Mouse (Mus musculus): ENCODE results near the gene Pla2g6.

Gene Pla2g6

DNA sequence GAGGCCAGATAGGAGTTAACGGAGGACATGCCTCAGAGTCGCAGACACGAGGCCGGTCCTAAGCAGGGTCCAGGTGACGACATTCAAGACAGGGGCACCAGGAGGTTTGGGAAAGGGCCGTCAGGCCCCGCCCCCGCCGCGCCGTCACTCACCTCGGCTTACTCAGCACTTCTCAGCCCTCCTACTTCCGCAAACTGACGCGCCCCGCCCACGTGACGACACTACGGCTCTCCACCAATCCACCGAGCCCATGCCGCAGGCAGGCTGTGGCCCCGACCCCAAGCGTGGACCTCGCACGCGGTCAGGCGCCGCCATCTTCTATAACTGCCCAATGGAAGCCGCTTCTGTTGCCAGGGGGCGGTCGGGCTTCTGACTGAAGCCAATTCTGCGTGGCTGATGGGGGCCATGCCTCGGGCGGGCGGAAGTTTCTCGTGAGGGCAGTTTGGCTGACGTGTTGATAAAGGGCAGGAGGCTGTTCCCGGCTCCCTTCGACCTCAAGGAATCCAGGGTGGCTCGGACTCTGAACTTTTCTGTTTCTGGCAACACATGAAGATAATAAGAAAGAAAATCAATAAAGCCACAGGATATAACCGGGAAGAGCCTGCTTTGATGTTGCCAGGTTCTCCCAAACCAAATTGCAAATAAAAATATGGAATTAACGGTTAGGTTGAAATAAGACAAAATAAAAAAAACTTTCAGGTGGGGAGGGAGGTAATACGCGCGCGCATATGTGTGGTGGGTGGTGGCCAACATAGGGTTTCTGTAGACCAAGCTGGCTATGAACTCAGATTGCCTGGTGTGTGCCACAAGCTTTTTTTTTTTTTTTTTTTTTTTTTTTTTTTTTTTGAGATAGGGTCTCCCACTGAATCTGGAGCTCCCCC, at the start of gene Pla2g6:
Pla2g6 (minus strand) TSS at position 333 of the 881 bp plus-strand sequence.
- DNase-seq (ENCODE audit: low read depth, low spot score), result peak; percentile 99

- DNase-seq (ENCODE audit: low read depth, low spot score), result no peak
These were observed 49.5 kb upstream of the Pla2g6 start for GRCm38 (mm10) chr15:79377681-79378080.

DNA sequence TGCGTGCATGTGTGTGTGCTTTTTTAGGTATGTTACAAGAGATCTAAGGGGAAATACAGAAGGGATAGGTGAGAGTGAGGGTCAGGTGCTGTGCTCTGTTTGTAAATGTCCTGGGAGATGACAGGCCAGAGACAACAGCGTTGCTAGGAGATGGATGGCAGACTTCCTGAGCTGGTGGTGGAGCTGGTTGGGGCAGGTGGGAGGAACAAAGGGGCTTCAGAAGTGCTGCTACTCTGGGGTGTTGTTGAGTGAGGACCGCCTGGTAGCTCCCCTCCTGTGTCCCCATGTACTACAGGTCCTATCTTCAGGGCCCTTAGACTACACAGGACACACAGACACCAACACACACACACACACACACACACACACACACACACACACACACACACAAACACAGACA, 46.6 kb upstream of the Pla2g6 start:
- no peak for DNase-seq (ENCODE audit: low read depth, low spot score)

GRCm38 (mm10) chr15:79370281-79370843, 42.2 kb upstream of the Pla2g6 start:
- DNase-seq (ENCODE audit: low read depth, low spot score), result no peak

DNA sequence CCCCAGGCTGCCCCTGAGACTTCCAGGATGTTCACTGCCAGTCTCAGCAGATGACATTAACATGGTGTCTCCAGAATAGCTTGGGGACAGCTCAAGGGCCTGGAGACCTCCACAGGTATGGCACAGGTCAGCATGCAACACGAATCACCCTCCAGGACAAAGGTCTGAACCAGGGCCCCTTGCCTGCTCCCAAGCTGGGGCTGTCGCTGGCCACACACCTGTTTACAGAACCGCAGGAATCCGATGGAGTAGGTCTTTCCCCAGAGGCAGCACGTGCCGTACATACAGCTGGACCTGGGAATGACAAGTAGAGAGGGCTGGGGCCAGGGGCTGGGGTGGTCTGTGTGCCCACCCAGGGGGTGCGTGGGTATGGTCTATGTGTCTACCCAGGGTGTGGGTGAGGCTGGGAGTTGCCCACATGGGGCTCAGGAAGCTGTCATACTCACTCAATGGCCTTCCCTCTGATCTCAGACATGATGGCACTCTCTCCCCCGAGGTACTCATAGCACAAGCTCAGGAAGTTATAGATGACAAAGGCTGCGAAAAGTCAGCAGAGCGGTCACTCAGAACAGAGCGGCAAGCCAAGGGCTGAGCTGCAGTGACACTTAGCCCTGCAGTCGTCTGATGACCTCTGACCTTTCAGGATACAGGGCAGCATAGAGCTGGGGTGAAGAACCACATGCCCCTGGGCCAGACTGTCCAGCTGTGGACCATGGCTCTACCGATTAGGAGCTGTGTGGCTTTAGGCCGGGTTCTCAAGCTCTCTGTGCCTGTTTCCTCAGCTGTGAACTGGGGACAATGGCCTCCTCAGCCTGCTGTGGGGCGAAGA, 41.5 kb upstream of the Pla2g6 start:
- no peak for DNase-seq (ENCODE audit: low read depth, low spot score)

DNA sequence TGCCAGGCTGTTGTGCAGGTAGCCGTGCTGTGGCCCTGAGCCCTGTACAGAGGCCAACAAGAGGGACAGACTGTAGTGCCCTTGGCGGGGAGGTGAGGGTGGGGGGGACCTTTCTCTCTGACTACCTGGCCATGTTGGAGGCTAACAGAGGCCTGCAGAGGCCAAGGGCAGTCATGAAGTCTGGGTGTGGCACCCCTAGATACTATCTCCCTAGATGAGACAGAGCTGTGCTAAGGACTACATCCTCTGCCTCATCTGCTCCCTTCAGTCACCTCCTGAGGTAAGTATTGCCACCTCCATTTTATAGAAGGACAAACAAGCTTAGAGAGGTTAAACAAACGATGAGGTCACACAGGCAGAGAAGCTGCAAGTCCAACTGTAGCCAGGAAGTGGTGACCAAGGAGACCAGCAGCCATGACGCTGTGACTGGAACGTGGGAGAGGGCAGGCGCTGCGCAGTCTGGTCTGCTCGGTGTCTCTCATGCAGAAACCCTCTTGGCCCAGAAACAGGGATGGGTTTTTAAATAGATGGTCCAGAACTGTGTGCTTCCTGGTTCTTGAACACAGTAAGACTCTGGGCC, 40.8 kb upstream of the Pla2g6 start:
- no peak for DNase-seq (ENCODE audit: low read depth, low spot score)

- no peak for DNase-seq (ENCODE audit: low read depth, low spot score)
These were observed 40.2 kb upstream of the Pla2g6 start for GRCm38 (mm10) chr15:79368313-79368811.

- DNase-seq (ENCODE audit: low read depth, low spot score), result no peak
These were observed 38.2 kb upstream of the Pla2g6 start for GRCm38 (mm10) chr15:79366402-79366801.

GRCm38 (mm10) chr15:79365068-79365467, 36.9 kb upstream of the Pla2g6 start:
- no peak for DNase-seq (ENCODE audit: low read depth, low spot score)

DNA sequence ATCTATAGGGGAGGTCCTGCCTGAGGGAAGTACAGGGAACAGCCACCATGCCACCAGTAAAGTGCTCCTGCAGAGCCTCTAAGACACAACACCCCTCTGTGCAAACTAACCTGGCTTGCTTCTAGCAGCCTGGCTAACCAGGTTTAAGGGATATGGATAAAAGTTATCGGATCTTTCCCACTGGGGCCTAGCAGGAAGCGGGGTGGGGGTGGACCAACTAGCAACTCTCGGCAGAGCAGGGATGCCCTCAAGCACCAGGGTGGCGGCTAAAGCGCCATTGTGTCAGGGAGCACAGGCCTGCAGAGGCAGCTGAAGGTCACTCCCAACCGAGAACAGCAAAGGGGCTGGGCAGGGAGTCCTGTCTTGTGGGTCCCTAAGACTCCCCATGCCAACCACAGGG, 35.9 kb upstream of the Pla2g6 start:
- DNase-seq (ENCODE audit: low read depth, low spot score), result no peak

- DNase-seq (ENCODE audit: low read depth, low spot score), result no peak
These were observed 32.8 kb upstream of the Pla2g6 start for GRCm38 (mm10) chr15:79361023-79361422.

- no peak for DNase-seq (ENCODE audit: low read depth, low spot score)
These were observed 32.2 kb upstream of the Pla2g6 start for GRCm38 (mm10) chr15:79360371-79360770.

DNA sequence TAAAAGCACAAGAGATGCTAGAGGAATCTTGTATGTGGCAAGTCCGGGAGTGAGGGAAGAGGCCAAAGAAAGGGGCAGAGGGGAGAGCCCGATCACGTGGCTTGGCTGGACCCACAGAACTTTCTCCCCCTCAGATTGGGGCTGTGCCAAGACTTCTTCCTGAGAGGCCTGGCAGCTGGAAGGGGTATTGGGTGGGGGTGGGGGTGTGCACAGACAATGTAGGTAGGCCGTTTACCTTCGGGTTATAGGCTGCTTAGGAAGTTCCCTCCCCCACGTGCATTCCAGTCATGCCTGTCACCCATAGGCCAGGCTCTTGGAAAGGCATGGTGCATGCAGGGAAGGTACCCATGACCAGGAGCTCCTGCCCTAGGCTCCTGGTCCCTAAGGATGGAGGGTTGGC, 31.8 kb upstream of the Pla2g6 start:
- DNase-seq (ENCODE audit: low read depth, low spot score), result no peak

DNA sequence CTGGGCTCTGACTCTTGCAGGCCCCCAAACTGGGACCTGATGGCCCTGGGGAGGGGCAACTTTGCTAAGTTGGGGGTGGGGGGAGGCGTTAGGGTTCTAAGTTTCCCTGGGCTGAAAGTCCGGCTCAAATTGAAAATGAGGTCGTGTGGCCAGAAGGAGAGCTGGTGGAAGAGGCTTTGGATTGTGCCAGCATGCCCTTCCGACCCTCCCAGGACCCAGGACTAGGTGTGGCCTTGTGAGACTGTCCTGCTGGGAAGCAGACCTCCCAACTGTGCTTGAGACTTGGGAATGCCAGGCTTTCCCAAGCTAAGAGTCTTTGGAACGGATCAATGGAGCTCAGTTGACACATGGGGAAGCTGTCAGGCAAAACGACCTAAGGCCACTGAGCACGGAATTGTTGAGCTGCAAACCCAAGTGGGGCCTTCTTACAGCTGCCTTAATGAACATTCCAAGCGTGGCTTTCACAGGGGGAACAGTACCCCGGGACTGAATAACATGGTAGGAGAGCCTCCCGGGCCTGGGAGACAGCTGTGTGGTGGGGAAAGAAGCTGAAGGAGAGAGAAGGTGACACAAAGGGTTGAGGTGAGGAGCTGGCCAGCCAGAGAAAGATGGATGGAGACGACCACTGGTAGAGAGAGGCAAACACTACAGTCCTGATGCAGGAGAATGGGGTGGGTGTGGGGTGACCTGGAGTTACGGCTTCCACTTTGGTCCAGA, 29.9 kb upstream of the Pla2g6 start:
- no peak for DNase-seq (ENCODE audit: low read depth, low spot score)

DNA sequence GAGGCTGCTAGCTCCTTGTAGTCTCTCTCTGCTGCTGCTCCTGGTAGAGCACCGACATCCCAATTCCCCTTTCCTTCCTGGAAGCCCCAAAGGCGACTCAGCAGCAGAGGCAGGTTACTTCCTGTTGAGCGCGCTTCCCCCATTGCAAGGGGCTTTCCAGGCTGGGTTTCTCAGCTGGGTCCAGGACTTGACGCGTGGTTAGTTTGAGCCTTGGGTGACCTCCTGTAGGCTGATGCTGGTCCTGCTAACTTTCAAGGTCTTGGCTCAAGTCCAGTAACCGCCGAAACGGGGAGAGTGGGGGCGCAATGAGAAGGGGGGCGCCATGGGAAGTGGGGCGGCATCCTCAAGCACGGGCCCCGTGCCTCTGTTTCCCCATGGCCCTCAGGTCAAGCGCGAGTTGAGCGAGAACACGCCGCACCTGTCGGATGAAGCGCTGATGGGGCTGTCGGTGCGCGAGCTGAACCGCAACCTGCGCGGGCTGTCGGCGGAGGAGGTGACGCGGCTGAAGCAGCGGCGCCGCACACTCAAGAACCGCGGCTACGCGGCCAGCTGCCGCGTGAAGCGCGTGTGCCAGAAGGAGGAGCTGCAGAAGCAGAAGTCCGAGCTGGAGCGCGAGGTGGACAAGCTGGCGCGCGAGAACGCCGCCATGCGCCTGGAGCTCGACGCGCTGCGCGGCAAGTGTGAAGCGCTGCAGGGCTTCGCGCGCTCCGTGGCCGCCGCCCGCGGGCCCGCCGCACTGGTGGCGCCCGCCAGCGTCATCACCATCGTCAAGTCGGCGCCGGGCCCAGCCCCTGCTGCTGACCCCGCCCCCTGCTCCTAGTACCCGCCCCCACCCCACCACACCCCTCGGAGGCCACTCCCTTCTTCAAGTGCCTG, 29.1 kb upstream of the Pla2g6 start:
- DNase-seq (ENCODE audit: low read depth, low spot score), result peak; percentile 69

DNA sequence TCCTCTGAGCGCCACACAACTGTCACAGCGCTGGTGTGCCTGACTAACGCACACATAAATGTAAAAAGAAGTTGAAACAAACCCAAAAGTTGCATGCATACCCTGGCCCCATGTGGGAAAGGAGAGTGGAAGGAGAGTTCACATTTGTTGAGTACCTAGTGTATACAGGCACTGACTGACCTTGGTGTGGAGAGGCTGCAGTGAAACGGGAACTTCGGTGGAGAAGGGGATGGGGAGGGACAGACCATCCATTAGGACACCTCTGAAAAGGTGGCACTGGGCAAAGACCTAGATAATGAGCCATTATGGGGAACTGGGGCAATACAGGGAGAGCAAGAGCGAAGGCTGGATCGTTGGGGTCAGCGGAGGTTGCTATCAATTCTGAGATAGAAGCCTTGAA, 28.3 kb upstream of the Pla2g6 start:
- no peak for DNase-seq (ENCODE audit: low read depth, low spot score)

DNA sequence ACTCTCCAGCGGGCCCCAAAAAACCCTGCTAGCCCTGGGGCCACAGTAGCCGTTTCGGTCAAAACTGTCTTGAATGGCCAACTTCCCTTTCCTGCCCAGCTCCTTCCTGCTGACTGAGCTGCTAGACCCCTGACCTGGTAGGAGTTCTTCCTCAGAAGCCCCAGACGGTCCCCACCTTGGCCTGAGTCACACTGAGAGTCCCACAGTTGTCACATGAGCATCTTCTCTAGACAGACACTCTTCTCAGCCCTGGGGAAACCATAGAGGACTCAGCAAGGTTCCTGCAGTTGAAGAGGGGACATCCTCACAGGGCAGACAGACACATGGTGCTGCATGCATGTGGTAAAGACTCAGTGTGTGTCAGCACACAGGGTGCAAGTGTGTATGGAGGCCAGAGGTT, 26.4 kb upstream of the Pla2g6 start:
- DNase-seq (ENCODE audit: low read depth, low spot score), result no peak

DNA sequence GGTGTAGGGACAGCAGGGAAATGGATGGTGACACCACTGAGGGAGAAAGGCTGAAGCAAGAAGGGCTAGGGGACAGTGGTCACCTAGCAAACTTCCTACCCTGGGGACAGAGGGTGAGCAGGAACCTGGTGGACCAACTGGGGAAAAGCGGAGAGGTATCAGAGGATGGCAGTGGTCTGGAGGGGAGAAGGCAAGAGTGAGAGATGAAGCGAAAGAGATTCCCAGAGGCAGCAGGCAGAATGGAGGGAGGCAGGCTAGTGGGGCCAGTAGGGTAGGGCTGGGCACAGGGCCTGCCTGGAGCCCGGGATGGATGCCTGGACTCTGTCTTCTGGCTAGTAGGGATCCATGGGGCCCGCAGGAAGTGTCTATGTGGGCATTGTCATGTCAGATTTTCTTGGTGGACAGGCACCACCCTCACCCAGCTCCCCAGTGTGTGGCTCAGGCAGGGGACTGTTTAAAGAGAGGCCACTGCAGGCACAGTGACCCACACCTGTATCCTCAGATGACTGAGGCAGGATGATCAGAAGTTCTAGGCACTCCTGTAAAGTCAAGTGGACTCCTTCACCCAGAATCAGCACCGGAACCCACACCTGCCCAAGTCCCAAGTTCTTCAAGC, 25.6 kb upstream of the Pla2g6 start:
- no peak for DNase-seq (ENCODE audit: low read depth, low spot score)

DNA sequence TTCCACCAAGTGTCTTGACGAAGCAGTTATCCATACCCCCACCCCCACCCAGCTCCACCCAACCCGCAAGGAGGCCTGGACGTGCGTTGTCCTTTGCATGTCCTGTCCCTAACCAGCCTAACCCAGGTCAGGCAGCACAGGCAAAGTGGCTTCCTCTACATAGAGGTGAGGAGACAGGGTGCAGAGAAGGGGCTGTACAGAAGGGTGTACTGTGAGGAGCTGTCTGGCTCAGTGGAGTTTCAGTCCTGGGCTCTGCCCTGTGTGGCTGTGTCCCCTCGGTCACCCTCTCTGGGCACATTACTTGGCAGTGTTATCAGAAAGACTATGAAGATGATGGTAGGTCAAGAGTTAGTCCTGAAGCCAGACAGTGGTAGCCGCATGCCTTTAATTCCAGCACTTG, 24.3 kb upstream of the Pla2g6 start:
- DNase-seq (ENCODE audit: low read depth, low spot score), result no peak

- DNase-seq (ENCODE audit: low read depth, low spot score), result no peak
These were observed 23.2 kb upstream of the Pla2g6 start for GRCm38 (mm10) chr15:79351331-79351767.
